Mouse (Mus musculus): ENCODE results near the gene Abca15. TPM values are rescaled to one million over a fixed set of nuclear protein-coding genes. Genes with fewer than 3 reads are reported as not detected.
"Not testable (repeated sequence)": the region's sequence is repeated elsewhere in the genome, so short reads cannot be mapped to it uniquely, and the experiment has no call there.

Abca15 gene
- polyA plus RNA-seq (2015; fragmentation: Nextera tagmentation; extraction: Ambion mirVana): not detected in 2 replicates

DNA sequence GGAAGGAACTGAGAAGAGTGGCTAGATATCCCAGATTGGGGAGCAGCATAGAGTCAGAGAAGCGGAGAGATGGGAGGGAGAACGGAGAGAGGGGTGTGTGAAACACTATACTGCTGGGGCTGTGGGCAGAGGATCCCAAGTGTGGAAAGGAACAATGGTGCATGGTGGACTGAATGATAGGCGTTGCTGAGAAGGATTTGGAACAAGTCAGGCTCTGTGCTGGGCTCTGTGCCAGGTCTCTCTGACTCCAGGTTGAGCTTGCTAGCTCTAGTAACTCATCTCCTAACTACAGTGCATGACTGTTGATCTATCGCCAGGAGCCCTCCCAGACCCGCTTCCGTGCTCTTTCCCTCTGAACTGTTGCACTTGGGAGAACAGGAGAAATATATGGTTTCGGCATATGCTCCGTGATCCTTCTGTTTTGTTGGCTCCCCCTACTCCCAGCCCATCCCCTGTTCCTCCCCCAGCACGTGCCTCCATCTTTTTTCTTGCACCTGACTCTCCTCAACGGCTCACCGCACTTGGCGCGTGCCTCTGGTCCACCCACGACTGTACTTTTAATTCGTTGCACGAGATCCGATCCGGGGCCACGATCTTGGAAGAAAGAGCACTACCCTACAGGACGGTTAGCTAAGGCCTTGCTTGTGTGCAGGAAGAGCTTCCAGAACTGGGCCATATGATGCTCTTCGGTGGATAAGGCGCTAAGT lies at the start of gene Abca15:
TSS of gene Abca15 (plus strand) at position 584 of the 707 bp plus-strand sequence.
- Histone ChIP-seq H3K36me3 (ENCODE audit: insufficient read depth, low read length) (no peaks in the 10 kb centered on the region), H3K27me3 (ENCODE audit: insufficient read depth, low read length) (no peaks in the 10 kb centered on the region), H3K4me3 (ENCODE audit: low read length) (peak within 1 kb of the TSS; percentile 26), H3K27ac (ENCODE audit: low read length) (no peak within 1 kb of the TSS), H3K9me3 (ENCODE audit: low read length) (no peaks in the 10 kb centered on the region), H3K4me1 (ENCODE audit: insufficient read depth, low read length) (0 out of 2 replicates have a peak, but pooled peaks cover 3% of the 10 kb centered on the region), H3K9ac (replicated peaks; ENCODE audit: low read length) (no peak within 1 kb of the TSS), H3K4me2 (replicated peaks; ENCODE audit: low read depth, low read length) (peak within 1 kb of the TSS; percentile 52)
- 39% methylated on average over 22 of the region's 22 CpGs for WGBS
- ATAC-seq (ENCODE audit: low FRiP score, low TSS enrichment): peak; percentile 87

DNA sequence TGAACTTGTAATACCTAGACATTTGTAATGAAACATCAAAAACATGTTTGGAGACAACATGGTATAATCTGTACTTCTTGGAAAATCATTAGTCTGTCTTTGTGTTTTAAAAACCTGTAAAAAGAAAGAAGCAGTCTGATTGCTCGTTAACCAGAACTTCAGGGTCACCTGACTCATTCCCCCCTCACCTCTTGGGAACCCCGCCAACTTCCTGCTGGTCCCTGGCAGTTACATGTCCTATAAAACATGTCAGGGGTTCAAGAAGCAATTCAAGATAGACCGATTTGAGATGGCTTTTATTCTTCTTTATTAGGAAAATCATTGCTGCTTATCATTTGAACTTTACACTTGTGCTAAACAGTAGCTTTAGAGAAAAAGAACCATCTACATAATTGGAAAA lies 43.2 kb upstream of the Abca15 start:
- no peak overlapping the region for H3K4me3 ChIP-seq (ENCODE audit: low read length)
- no peak for ATAC-seq (ENCODE audit: low FRiP score, low TSS enrichment)
- H3K27ac ChIP-seq (ENCODE audit: low read length): no peak overlapping the region
- H3K4me1 ChIP-seq (ENCODE audit: insufficient read depth, low read length): no peaks in the 10 kb centered on the region
- no peaks in the 10 kb centered on the region for H3K9me3 ChIP-seq (ENCODE audit: low read length)
- H3K36me3 ChIP-seq (ENCODE audit: insufficient read depth, low read length): no peaks in the 10 kb centered on the region
- no peak overlapping the region for H3K4me2 ChIP-seq (replicated peaks; ENCODE audit: low read depth, low read length)
- 46% methylated on average over 3 of the region's 3 CpGs for WGBS
- H3K27me3 ChIP-seq (ENCODE audit: insufficient read depth, low read length): no peaks in the 10 kb centered on the region
- H3K9ac ChIP-seq (replicated peaks; ENCODE audit: low read length): no peak overlapping the region

DNA sequence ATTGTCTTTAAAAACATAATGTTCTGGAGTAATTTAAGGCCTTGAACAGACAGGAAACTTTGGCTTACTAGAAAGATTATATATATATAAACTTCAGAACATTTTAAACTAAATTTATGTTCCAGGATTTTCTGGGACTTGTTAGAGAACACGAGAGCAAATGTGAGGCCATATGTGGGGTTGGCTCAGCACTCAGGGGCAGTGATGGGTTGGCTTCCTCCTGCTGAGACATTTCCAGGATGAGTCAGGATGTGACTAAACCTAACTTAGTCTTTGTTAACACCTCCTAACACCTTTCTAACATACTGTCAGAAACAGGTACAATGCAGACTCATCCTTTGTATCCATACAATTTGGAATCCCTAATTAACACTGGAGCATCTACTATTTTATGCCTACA lies 12.4 kb upstream of the Abca15 start:
- no peak overlapping the region for H3K4me2 ChIP-seq (replicated peaks; ENCODE audit: low read depth, low read length)
- no peak overlapping the region for H3K27ac ChIP-seq (ENCODE audit: low read length)
- no peak overlapping the region for H3K4me3 ChIP-seq (ENCODE audit: low read length)
- H3K4me1 ChIP-seq (ENCODE audit: insufficient read depth, low read length): no peaks in the 10 kb centered on the region
- no peaks in the 10 kb centered on the region for H3K36me3 ChIP-seq (ENCODE audit: insufficient read depth, low read length)
- H3K9me3 ChIP-seq (ENCODE audit: low read length): no peaks in the 10 kb centered on the region
- H3K27me3 ChIP-seq (ENCODE audit: insufficient read depth, low read length): no peaks in the 10 kb centered on the region
- H3K9ac ChIP-seq (replicated peaks; ENCODE audit: low read length): no peak overlapping the region
- ATAC-seq (ENCODE audit: low FRiP score, low TSS enrichment): no peak
- 79% methylated on average over 1 of the region's 1 CpGs for WGBS

DNA sequence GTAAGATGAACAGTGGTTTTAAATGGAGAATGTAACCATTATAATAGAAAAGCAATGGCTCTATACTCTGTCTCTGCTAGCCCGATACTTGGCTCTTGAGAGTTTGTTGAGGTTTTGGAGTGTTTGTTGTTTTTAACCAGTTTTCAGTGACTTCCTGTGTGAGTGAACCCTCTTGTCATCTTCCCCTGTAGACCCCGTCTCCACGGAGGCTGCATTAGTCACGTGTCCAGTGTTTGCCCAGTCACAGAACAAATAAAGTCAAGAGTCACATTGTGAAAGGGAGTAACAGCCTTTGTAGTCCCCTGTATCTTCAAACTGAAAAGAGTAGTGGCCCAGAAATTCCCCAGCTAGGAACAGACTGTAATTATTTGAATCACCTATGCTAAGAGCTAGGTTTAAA lies 5.5 kb upstream of the Abca15 start:
- Histone ChIP-seq H3K4me2 (replicated peaks; ENCODE audit: low read depth, low read length) (no peak overlapping the region), H3K9me3 (ENCODE audit: low read length) (no peaks in the 10 kb centered on the region), H3K4me3 (ENCODE audit: low read length) (no peak overlapping the region), H3K27me3 (ENCODE audit: insufficient read depth, low read length) (no peaks in the 10 kb centered on the region), H3K27ac (ENCODE audit: low read length) (no peak overlapping the region), H3K9ac (replicated peaks; ENCODE audit: low read length) (no peak overlapping the region), H3K36me3 (ENCODE audit: insufficient read depth, low read length) (no peaks in the 10 kb centered on the region), H3K4me1 (ENCODE audit: insufficient read depth, low read length) (0 out of 2 replicates have a peak, but pooled peaks cover 3% of the 10 kb centered on the region)
- ATAC-seq (ENCODE audit: low FRiP score, low TSS enrichment): no peak
- 38% methylated on average over 4 of the region's 4 CpGs for WGBS

DNA sequence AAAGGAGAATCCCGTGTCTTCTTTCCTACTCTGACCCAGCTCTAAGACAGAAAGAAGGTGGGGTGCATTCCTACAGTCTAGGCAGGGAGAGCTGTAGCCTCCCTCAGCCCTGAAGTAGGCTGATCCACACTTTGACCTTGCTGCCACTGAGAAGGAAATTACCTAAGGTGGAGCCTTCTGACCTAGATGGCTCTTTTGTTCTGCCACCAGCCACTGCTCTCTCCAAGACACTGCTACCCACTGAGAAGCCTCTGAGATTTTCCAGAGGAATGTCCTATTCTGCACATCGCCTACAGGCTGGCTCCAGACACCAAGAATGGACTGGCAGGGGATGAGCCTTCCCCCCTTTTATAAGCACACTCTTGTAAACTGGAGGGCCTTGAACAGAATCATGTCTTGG lies 2.6 kb upstream of the Abca15 start:
- H3K27me3 ChIP-seq (ENCODE audit: insufficient read depth, low read length); H3K36me3 ChIP-seq (ENCODE audit: insufficient read depth, low read length); H3K4me2 ChIP-seq (replicated peaks; ENCODE audit: low read depth, low read length); H3K4me3 ChIP-seq (ENCODE audit: low read length); H3K9me3 ChIP-seq (ENCODE audit: low read length); H3K9ac ChIP-seq (replicated peaks; ENCODE audit: low read length); H3K27ac ChIP-seq (ENCODE audit: low read length); ATAC-seq (ENCODE audit: low FRiP score, low TSS enrichment); H3K4me1 ChIP-seq (ENCODE audit: insufficient read depth, low read length): not testable (repeated sequence)
- WGBS: 71% methylated on average over 2 of the region's 2 CpGs

DNA sequence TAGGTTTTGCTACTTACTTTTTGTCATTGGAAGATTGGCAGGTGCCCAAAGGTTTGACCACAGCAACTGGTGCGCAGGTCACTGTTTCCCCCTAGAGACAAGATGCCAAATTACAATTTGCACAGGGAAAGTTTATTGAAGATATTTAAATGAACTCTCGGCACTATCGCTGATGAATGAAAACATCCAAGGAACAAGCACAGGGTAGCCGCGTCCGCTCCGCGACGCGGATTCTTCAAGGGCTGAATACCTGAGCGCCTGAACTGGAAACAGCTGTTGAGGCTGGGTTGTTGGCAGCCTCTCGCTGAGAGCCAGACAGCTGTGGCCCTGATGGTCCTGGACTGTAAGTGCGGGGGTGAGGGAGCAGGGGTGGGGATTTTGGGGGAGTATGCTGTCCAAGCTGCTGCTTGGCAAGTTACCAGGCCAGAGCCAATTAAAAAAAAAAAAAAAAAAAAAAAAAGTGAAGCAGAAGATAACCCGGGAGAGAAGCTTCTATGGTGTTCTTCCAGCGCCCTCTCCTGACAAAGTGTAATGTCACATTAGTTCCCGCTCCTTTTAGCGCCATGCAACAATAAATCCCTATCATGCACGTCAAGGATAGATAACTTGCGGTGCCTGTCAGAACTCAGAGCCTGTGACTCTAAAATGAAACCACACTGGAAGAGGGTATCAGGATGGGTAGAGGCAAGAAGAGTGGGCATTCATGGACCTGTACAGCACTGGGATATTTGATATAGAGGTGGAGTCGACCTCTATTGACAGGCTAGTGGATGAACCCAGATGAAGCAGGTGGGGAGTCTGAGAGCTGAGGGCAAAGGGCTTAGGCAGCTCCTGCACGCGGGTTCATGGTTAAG lies 1.0 kb upstream of the Abca15 start:
- Histone ChIP-seq H3K4me3 (ENCODE audit: low read length) (peak overlapping the region; percentile 26), H3K27ac (ENCODE audit: low read length) (no peak overlapping the region), H3K9ac (replicated peaks; ENCODE audit: low read length) (no peak overlapping the region), H3K9me3 (ENCODE audit: low read length) (no peaks in the 10 kb centered on the region), H3K4me1 (ENCODE audit: insufficient read depth, low read length) (0 out of 2 replicates have a peak, but pooled peaks cover 3% of the 10 kb centered on the region), H3K36me3 (ENCODE audit: insufficient read depth, low read length) (no peaks in the 10 kb centered on the region), H3K27me3 (ENCODE audit: insufficient read depth, low read length) (no peaks in the 10 kb centered on the region), H3K4me2 (replicated peaks; ENCODE audit: low read depth, low read length) (peak overlapping the region; percentile 52)
- peak; percentile 66 for ATAC-seq (ENCODE audit: low FRiP score, low TSS enrichment)
- WGBS: 9% methylated on average over 22 of the region's 22 CpGs

DNA sequence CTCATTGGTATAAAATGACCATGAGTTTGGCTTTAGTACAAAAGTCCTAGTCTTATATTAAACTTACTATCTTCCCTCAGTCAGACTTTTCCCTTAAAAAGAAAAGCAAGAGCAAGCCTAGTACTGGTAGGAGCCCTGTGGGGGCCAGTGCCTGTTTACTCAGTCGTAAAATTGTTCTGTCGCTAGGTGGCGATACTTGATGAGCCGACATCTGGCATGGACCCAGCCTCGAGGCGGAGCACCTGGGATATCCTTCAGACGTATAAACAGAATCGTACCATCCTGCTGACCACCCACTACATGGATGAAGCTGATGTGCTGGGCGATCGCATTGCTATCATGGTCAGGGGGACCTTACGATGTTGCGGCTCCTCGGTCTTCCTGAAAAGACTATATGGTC lies 32.7 kb downstream of the Abca15 start:
- 40% methylated on average over 13 of the region's 13 CpGs for WGBS
- no peaks in the 10 kb centered on the region for H3K27me3 ChIP-seq (ENCODE audit: insufficient read depth, low read length)
- no peaks in the 10 kb centered on the region for H3K4me1 ChIP-seq (ENCODE audit: insufficient read depth, low read length)
- no peak overlapping the region for H3K9ac ChIP-seq (replicated peaks; ENCODE audit: low read length)
- no peak for ATAC-seq (ENCODE audit: low FRiP score, low TSS enrichment)
- H3K9me3 ChIP-seq (ENCODE audit: low read length): no peaks in the 10 kb centered on the region
- H3K4me2 ChIP-seq (replicated peaks; ENCODE audit: low read depth, low read length): no peak overlapping the region
- no peak overlapping the region for H3K27ac ChIP-seq (ENCODE audit: low read length)
- no peaks in the 10 kb centered on the region for H3K36me3 ChIP-seq (ENCODE audit: insufficient read depth, low read length)
- no peak overlapping the region for H3K4me3 ChIP-seq (ENCODE audit: low read length)

DNA sequence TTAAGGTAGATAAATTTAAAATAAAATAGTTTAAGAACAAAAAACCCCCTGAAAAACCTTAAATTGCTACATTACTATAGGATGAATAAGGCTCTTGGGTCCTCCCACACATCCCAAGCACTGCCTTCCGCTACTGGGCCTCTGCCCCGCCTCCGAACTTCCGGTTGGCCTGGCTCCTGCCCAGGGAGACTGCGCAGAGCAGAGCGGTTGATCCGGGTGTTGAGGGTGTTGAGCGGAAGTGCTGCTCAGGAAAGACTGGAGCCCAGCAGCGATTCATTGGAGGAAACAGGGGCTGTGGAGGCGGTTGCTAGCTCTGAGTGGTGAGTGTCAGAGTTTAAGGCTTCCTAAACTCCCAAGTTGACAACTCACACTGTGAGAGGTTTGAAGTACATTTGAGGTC lies 81.0 kb downstream of the Abca15 start, which contains the start of gene Abca16:
TSS of gene Abca16 (plus strand) at position 201 of the 400 bp plus-strand sequence.
- Histone ChIP-seq H3K4me2 (replicated peaks; ENCODE audit: low read depth, low read length) (no peak within 1 kb of the TSS), H3K27ac (ENCODE audit: low read length) (no peak within 1 kb of the TSS), H3K4me3 (ENCODE audit: low read length) (no peak within 1 kb of the TSS), H3K27me3 (ENCODE audit: insufficient read depth, low read length) (no peaks in the 10 kb centered on the region), H3K36me3 (ENCODE audit: insufficient read depth, low read length) (no peaks in the 10 kb centered on the region), H3K9me3 (ENCODE audit: low read length) (no peaks in the 10 kb centered on the region), H3K4me1 (ENCODE audit: insufficient read depth, low read length) (no peaks in the 10 kb centered on the region), H3K9ac (replicated peaks; ENCODE audit: low read length) (no peak within 1 kb of the TSS)
- 69% methylated on average over 10 of the region's 10 CpGs for WGBS
- ATAC-seq (ENCODE audit: low FRiP score, low TSS enrichment): no peak

DNA sequence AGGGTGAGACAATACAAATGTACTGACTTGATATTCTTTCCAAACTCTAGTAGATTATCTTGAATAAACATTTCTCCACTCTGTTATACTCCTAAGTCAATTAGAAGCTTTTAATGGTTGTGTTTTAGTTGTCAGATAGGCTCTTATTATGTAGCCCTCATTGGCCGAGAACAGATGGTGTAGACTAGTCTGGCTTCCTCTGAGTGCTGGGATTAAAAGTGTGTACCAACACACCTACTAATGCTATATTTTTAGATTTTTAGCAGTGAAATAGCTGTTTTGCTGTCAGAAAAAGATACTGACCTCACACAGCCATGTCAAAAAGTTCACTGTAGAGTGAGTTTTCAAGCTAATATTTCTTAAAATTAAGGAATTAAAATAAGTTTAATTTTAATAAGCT lies 83.9 kb downstream of the Abca15 start:
- H3K27me3 ChIP-seq (ENCODE audit: insufficient read depth, low read length): no peaks in the 10 kb centered on the region
- no peak overlapping the region for H3K4me3 ChIP-seq (ENCODE audit: low read length)
- H3K9ac ChIP-seq (replicated peaks; ENCODE audit: low read length): no peak overlapping the region
- H3K9me3 ChIP-seq (ENCODE audit: low read length): no peaks in the 10 kb centered on the region
- no peaks in the 10 kb centered on the region for H3K4me1 ChIP-seq (ENCODE audit: insufficient read depth, low read length)
- 89% methylated on average over 1 of the region's 1 CpGs for WGBS
- no peak overlapping the region for H3K27ac ChIP-seq (ENCODE audit: low read length)
- no peak for ATAC-seq (ENCODE audit: low FRiP score, low TSS enrichment)
- H3K4me2 ChIP-seq (replicated peaks; ENCODE audit: low read depth, low read length): no peak overlapping the region
- no peaks in the 10 kb centered on the region for H3K36me3 ChIP-seq (ENCODE audit: insufficient read depth, low read length)

DNA sequence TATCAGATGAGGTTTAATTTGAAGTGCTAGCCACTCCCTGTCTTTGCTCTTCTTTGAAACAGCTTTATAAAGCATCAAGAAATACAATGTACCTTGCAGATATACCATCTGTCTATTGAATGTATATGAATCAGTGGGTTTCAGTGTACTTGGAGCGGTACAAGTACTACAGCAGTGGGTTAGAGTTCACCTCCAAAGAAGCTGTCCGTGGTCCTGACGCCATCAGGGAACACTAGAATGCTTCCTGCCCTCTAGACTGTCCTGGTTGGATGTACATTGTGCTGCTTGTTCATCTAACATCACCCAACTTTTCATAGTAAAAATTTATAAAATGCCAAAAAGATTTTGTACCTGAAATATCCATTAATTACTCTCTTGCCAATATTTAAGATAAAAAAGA lies 98.2 kb downstream of the Abca15 start:
- Histone ChIP-seq H3K4me2 (replicated peaks; ENCODE audit: low read depth, low read length) (no peak overlapping the region), H3K27ac (ENCODE audit: low read length) (no peak overlapping the region), H3K27me3 (ENCODE audit: insufficient read depth, low read length) (no peaks in the 10 kb centered on the region), H3K9ac (replicated peaks; ENCODE audit: low read length) (no peak overlapping the region), H3K4me1 (ENCODE audit: insufficient read depth, low read length) (no peaks in the 10 kb centered on the region), H3K4me3 (ENCODE audit: low read length) (no peak overlapping the region), H3K36me3 (ENCODE audit: insufficient read depth, low read length) (no peaks in the 10 kb centered on the region), H3K9me3 (ENCODE audit: low read length) (no peaks in the 10 kb centered on the region)
- no peak; the same call in 1 of the 2 replicates for ATAC-seq (ENCODE audit: low FRiP score, low TSS enrichment)
- 27% methylated on average over 3 of the region's 3 CpGs for WGBS

All from kidney, embryonic 16.5 days (tissue).